Mouse (Mus musculus): Measurements from ENCODE around the gene Traf5.

DNA sequence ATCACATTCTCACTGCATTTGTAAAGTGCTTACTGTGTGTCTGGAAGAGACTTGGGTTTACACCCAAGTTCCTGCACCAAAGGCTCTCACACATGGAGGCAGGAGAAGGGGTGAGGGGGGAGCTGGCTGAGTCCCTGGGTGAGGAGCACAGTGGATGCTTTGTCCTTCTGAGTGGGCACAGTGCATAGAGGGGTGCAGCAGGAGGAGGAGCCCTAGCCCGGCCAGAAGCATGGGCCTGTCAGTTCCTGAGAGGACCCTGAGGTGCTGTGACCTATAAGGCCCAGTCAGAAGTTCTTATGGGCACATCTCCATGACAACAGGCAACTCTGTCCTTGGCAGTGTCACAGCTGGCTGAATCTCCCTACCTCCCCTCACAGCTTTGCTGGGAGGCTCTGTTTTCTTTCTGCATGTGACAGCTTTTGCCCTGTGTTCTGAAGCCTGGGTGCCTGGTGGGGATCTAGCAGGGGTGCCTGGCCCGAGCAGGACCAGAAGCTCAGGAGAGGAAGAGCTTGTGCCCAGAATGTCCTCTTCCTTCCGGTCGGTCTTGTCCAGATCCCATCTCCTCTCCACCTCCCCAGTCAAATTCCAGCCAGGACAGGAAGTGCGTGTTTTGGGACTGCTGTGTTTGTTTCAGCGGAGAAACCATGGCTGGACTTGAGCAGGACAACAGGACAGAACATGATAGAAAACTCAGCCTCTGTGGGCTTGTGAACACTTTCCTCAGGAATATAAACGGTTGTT, 100.1 kb downstream of the Traf5 start:
- TF ChIP-seq TAL1 (IDR thresholded peaks at IDR 0.05; ENCODE audit: low read length) (no peak), GATA1 (IDR thresholded peaks at IDR 0.05; ENCODE audit: low read length) (no peak)
